Mouse (Mus musculus) CH12.LX (cell line): ENCODE measurements at regions not wholly inside any gene's neighbourhood (a gene's known extent, or its start where the extent isn't known, plus 50 kb on each side); places are given as distances from the start of the nearest gene placed in this dataset.

Experiments
- E2F4 ChIP-seq: IDR thresholded peaks from 2 replicates; pipeline ENCODE4 v1.6.1; 2011; ENCODE audit warnings: low read depth, low read length, improper control_type of control experiment; ENCODE audit not compliant: insufficient replicate concordance
- ZNF384 ChIP-seq: IDR thresholded peaks from 2 replicates; pipeline ENCODE4 v1.6.1; 2012; ENCODE audit warnings: low read depth, low read length, improper control_type of control experiment, inconsistent platforms

DNA sequence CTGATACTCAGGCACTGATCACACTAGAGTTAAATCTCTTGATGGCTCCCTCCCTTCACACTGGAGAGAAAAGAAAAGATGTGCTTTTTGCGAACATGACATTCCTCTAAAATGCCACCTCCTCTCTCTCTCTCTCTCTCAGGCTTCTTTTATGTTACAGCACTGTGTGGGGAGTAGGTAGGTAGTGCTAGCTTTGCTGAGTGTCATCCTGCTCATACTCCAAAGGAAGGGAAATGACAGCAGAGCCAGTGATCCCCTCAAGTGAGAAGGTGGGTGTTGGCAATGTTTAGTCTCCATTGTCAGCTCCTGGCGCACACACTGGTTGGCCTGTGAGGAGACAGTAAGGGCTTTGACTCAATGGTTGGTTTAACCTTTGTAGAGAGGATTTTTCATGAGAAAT, 84.0 kb upstream of the Shisa6 start:
- TF ChIP-seq ZNF384 = no peak
- TF ChIP-seq E2F4 = no peak
